25 mouse cellular contexts compared by ENCODE assay signal in genomic region chr13:16706105-16706442, GRCm38 (mm10).
DNase-seq lines count a peak whose midpoint lies in the region; ATAC-seq and TF ChIP-seq lines count a peak whose summit lies in the region.
"Had no signal": no experiment of that assay in that cellular context is flagged by ENCODE, and none has a peak within 500 bp of the region (broad histone marks: within the 10 kb centered on the region; RNA-seq: fewer than 3 reads in every experiment).

No protein-coding gene starts in this region.

- DNase-seq in embryonic facial prominence, embryonic 10.5 days (ENCODE audit: low spot score), result no peak
- no peak for DNase-seq in layer of hippocampus, adult 2 months (ENCODE audit: low spot score in 2 of 2)
- no peak for DNase-seq in layer of hippocampus, postnatal 25 days (ENCODE audit: extremely low spot score in 1 of 2, low spot score in 1 of 2)
- DNase-seq in gastrocnemius, postnatal 25 days, result no peak
- DNase-seq: adrenal gland, adult 8-10 months; cerebellum, adult 11-12 months; cerebellum, postnatal 10 days; heart, adult 11 months; kidney, adult 11 months; kidney, postnatal 36 days; left cerebral cortex, postnatal 4 days; right cerebral cortex, postnatal 14 days; thymus, adult 2 months had no signal

- H3K27ac ChIP-seq in embryonic facial prominence, embryonic 12.5 days, result no peak overlapping the region
- no peak overlapping the region for H3K27ac ChIP-seq in embryonic facial prominence, embryonic 10.5 days (replicated peaks)
- H3K27ac ChIP-seq in layer of hippocampus, adult 2 months, result 0 out of 2 replicates have a peak overlapping the region, but pooled peaks have one; percentile 7
- H3K27ac ChIP-seq in forebrain, embryonic 15.5 days (replicated peaks), result peak overlapping the region; percentile 62
- 0 out of 2 replicates have a peak overlapping the region, but pooled peaks have one; percentile 26 for H3K27ac ChIP-seq in neural tube, embryonic 12.5 days
- H3K27ac ChIP-seq: kidney, embryonic 15.5 days; limb, embryonic 15.5 days; liver, embryonic 14.5 days; stomach, postnatal 0 days had no signal

- H3K4me3 ChIP-seq in embryonic facial prominence, embryonic 12.5 days, result no peak overlapping the region
- H3K4me3 ChIP-seq in embryonic facial prominence, embryonic 10.5 days, result no peak overlapping the region
- no peak overlapping the region for H3K4me3 ChIP-seq in layer of hippocampus, adult 2 months
- H3K4me3 ChIP-seq in forebrain, embryonic 15.5 days, result no peak overlapping the region
- H3K4me3 ChIP-seq in neural tube, embryonic 12.5 days, result no peak overlapping the region
- H3K4me3 ChIP-seq: kidney, embryonic 15.5 days; limb, embryonic 15.5 days; megakaryocyte, embryonic 14.5 days had no signal

- ATAC-seq in embryonic facial prominence, embryonic 12.5 days (ENCODE audit: insufficient number of reproducible peaks, insufficient read depth, low FRiP score, low TSS enrichment), result 0 out of 2 replicates have a peak, but pooled peaks have one; percentile 15
- ATAC-seq in forebrain, embryonic 15.5 days (replicated peaks), result no peak
- no peak for ATAC-seq in neural tube, embryonic 12.5 days (ENCODE audit: low FRiP score, low read depth)
- ATAC-seq in monocyte, adult 5-6 weeks (replicated peaks; ENCODE audit: insufficient number of reproducible peaks, low FRiP score, low TSS enrichment, poor library complexity, severe bottlenecking), result no peak
- ATAC-seq: activated CD4-positive, CD25-positive, alpha-beta regulatory T cell, adult 4 months had no signal

- H3K4me1 ChIP-seq in embryonic facial prominence, embryonic 12.5 days, result no peaks in the 10 kb centered on the region
- peaks cover 4% of the 10 kb centered on the region; the same call in 1 of the 2 replicates for H3K4me1 ChIP-seq in embryonic facial prominence, embryonic 10.5 days
- H3K4me1 ChIP-seq in forebrain, embryonic 15.5 days, result peaks cover 13% of the 10 kb centered on the region
- H3K4me1 ChIP-seq in neural tube, embryonic 12.5 days, result no peaks in the 10 kb centered on the region
- H3K4me1 ChIP-seq: limb, embryonic 15.5 days; megakaryocyte, embryonic 14.5 days had no signal

- H3K36me3 ChIP-seq in embryonic facial prominence, embryonic 12.5 days, result no peaks in the 10 kb centered on the region
- no peaks in the 10 kb centered on the region for H3K36me3 ChIP-seq in embryonic facial prominence, embryonic 10.5 days (replicated peaks)
- no peaks in the 10 kb centered on the region for H3K36me3 ChIP-seq in forebrain, embryonic 15.5 days
- no peaks in the 10 kb centered on the region for H3K36me3 ChIP-seq in neural tube, embryonic 12.5 days
- H3K36me3 ChIP-seq: kidney, embryonic 15.5 days; limb, embryonic 15.5 days had no signal

- no peaks in the 10 kb centered on the region for H3K9me3 ChIP-seq in embryonic facial prominence, embryonic 12.5 days
- H3K9me3 ChIP-seq in embryonic facial prominence, embryonic 10.5 days, result no peaks in the 10 kb centered on the region
- no peaks in the 10 kb centered on the region for H3K9me3 ChIP-seq in forebrain, embryonic 15.5 days
- H3K9me3 ChIP-seq in neural tube, embryonic 12.5 days, result no peaks in the 10 kb centered on the region
- H3K9me3 ChIP-seq: kidney, embryonic 15.5 days; limb, embryonic 15.5 days; megakaryocyte, embryonic 14.5 days had no signal

- TF ChIP-seq CTCF in layer of hippocampus, adult 2 months (conservative IDR thresholded peaks at IDR 0.05), result no peak

- WGBS in embryonic facial prominence, embryonic 12.5 days, result 60% methylated on average over 1 of the region's 1 CpGs
- 67% methylated on average over 1 of the region's 1 CpGs for WGBS in embryonic facial prominence, embryonic 10.5 days
- WGBS in forebrain, embryonic 15.5 days, result 20% methylated on average over 1 of the region's 1 CpGs
- WGBS in neural tube, embryonic 12.5 days, result 47% methylated on average over 1 of the region's 1 CpGs

- no peak overlapping the region for H3K9ac ChIP-seq in embryonic facial prominence, embryonic 12.5 days
- no peak overlapping the region for H3K9ac ChIP-seq in forebrain, embryonic 15.5 days (replicated peaks)
- H3K9ac ChIP-seq in neural tube, embryonic 12.5 days, result no peak overlapping the region
- H3K9ac ChIP-seq: kidney, embryonic 15.5 days; limb, embryonic 15.5 days; liver, embryonic 14.5 days; lung, embryonic 14.5 days had no signal

- no peaks in the 10 kb centered on the region for H3K27me3 ChIP-seq in embryonic facial prominence, embryonic 12.5 days
- H3K27me3 ChIP-seq in embryonic facial prominence, embryonic 10.5 days (replicated peaks; ENCODE audit: low read depth, poor library complexity, severe bottlenecking), result no peaks in the 10 kb centered on the region
- no peaks in the 10 kb centered on the region for H3K27me3 ChIP-seq in forebrain, embryonic 15.5 days
- H3K27me3 ChIP-seq in neural tube, embryonic 12.5 days (replicated peaks), result no peaks in the 10 kb centered on the region
- H3K27me3 ChIP-seq: kidney, embryonic 15.5 days; limb, embryonic 15.5 days; megakaryocyte, embryonic 14.5 days had no signal

- H3K4me2 ChIP-seq in embryonic facial prominence, embryonic 12.5 days (replicated peaks), result no peak overlapping the region
- H3K4me2 ChIP-seq in forebrain, embryonic 15.5 days (replicated peaks), result 0 out of 2 replicates have a peak overlapping the region, but pooled peaks have one; percentile 6
- peak overlapping the region; percentile 24; the same call in 1 of the 2 replicates for H3K4me2 ChIP-seq in neural tube, embryonic 12.5 days (replicated peaks)
- H3K4me2 ChIP-seq: heart, embryonic 11.5 days; kidney, embryonic 15.5 days; limb, embryonic 15.5 days; lung, embryonic 14.5 days had no signal

Comparison
In these comparisons a context has a peak if more than half of its experiments do, and no peak if none do; other contexts are left out.
1. H3K27ac ChIP-seq: peak in layer of hippocampus, adult 2 months (single experiment), forebrain, embryonic 15.5 days (single experiment) and neural tube, embryonic 12.5 days (single experiment); none in embryonic facial prominence, embryonic 12.5 days (single experiment) and embryonic facial prominence, embryonic 10.5 days (single experiment).